Mouse (Mus musculus): ENCODE results near the gene Rnf180. TPM values are rescaled to one million over a fixed set of nuclear protein-coding genes. Genes with fewer than 3 reads are reported as not detected.

The Rnf180 gene
- total RNA-seq, 2 experiments from 2014 or later: 14.9 to 18.2 TPM

DNA sequence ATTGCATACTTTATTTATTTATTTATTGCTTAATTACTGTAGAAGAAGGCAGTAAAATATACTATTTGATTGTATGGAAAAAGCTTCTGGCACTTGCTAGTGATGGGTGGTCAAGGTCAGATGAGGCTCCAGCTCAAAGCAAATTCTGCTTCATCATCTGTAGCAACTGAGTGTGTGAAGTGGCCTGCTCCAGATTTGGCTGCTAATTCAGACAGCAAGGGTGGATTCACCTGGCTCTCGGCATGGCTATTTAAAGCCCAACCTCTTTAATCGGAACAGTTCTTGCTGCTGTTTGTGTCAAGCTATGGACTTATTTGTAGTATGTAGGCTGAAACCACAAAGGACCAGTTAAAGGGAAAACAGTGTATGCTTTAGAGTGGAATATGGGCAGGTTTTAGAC lies 161.8 kb downstream of the Rnf180 start:
- no peak for DNase-seq (ENCODE audit: low spot score in 2 of 2)

DNA sequence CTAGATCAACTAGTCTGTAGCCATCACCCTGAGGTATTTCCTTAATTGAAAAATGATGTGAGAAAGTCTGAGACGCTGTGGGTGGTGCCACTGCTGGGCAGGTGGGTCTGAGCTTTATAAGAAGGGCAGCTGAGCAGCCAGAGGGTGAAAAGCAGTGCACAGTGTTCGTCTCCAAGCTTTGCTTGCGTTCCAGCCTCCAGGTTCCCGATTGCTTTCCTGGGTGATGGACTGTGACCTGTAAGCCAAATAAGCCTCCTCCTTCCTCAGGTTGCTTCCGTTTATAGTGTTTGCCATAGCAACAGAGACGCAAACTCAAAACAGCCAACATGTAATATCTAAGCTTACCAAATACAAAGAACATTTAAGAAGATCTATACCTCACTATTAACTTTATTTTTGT lies 162.2 kb downstream of the Rnf180 start:
- DNase-seq (ENCODE audit: low spot score in 2 of 2): no peak

DNA sequence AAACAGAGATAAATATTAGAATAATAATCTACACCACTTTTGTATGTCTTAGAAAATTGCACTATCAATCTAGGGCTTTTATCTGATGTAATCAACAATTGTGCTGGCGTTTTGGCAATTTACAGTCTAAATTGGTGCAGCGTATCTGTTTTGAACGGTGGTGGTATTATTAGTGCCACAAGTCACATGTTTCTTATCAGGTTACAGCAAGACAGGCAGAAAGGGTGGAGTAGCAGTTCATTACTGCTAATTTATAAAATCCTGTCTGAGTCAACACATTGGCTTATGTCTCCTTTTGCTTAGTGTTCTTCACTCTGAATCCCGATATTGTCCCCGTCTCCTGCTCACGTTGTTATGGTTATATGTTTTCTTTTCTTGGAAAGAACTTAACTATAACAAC lies 164.5 kb downstream of the Rnf180 start:
- DNase-seq (ENCODE audit: low spot score in 2 of 2): no peak

DNA sequence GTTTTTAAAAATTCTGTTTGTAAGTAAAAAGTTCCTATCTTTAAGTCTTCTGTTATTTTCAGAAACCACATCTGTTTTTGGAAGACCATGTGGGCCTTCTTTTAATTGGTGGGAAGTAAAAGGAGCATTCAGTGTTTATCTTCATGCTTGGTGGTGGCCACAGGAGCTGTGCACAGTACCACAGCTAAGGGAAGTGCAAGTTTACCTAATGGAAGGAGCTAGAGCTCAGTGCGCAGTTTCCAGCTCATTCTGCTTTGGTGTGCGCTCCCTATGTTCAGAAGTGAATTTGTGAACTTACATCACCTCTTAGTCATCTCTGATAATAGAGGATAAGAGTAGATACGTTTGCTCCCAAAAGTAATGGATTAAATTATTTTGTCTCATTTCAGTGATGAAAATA lies 172.5 kb downstream of the Rnf180 start:
- no peak for DNase-seq (ENCODE audit: low spot score in 2 of 2)

DNA sequence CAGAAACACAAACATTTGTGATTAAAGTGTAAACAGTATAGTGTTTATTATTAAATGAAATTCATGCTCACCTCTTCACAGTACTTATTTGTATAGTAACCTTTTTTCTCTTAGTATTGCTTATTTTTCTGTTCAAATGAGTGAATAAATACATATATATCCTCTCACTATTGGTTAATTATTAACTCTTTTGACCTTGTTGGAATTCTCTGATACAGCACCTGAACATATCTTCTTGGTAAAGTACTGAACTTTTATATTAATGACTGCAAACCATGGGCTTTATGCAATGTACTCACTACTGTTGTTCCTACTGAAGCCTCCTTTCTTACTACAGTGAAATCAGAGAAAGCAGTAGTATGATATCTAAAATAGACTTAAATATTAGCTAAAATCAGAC lies 173.0 kb downstream of the Rnf180 start:
- DNase-seq (ENCODE audit: low spot score in 2 of 2): no peak

DNA sequence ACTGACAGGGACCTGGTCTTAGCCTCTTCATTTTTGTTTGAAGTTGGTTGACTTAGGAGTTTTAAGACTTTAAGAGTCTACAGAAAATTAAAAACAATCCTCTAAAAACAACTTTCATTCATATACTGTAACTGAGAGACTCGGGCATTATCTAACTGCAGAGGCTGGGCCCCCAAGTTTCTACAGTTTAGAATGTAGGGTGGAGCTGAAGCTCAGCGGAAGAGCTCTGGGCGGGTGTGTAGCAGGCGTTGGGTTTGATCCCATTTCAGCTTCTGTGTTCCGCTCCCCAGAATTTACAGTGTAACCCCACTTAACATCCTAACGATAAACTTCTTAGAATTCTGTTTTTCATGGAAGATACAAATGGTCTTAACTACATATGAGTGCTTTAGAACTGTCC lies 183.0 kb downstream of the Rnf180 start:
- no peak for DNase-seq (ENCODE audit: low spot score in 2 of 2)

DNA sequence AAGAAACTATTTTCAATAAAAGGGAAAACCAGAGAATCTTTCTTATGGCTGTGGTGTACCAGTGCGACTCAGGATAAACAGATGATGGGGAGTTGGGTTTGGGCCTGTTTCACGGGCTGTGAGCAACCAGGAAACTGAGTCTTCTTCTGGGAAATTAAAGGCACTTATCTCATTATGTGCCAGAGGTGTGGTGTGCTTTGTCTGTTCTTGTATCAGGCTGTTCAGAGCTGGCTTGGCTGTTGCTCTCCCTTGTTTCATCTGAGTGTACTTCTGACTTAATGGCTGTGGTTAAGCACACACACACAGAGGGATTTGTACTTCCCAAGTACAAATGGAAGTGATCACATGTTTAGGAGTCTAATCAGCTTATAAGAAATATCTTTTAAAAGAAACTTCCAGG lies 190.2 kb downstream of the Rnf180 start:
- DNase-seq (ENCODE audit: low spot score in 2 of 2): no peak

DNA sequence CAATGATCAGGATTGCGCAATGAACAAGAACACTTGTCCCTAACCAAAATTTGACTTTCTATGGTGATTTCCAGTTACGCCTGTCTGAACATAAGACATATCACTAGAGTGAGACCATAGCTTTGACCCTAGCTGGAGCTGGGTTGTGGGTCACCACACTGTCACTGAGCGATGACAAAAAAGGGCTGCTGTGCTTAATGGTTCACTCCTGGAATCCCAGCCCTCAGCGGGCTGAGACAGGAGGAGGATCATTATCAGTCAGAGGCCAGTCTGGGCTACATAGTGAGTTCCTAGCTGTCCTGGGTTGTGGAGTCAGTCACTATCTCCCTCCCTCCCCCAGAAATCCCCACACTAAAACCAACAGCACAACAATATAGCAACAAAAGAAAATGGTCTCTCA lies 193.9 kb downstream of the Rnf180 start:
- DNase-seq (ENCODE audit: low spot score in 2 of 2): no peak

DNA sequence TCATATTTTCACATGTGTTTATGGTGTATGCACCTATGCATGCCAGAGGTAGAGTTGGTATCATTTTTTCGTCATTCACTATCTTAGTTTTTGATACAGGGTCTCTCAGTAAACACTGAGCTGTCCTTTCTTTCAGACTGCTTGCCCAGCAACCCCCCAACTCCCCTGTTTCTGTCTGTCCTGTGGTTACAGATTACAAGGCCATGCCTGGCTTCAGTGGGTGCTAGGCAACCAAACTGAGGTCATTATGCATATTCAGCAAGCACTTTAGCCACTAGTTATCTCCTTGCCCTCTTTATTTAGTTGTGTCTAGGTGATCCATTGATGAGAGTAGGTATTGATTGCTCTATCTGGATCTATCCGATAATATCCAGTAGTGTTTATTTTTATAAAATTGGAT lies 198.3 kb downstream of the Rnf180 start:
- DNase-seq (ENCODE audit: low spot score in 2 of 2): no peak

DNA sequence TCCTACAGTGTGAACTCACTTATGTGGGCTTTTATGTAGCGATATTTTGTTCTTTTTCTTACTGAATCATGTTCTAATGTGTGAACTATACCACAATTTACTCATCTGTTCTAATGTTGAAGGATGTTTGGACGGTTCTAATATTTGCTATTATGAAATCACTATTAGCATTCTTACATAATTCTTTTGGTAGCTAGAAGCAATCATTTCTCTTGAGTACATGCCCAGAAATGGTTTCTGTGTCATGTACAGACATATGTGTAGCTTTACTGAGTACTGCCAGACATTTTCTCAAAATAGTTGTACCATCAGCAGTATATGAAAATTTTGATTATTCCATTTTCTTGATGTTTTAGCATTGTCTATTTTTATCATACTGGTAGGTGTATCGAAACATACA lies 205.3 kb downstream of the Rnf180 start:
- DNase-seq (ENCODE audit: low spot score in 2 of 2): peak in 1 of 2 experiments; percentile 66

DNA sequence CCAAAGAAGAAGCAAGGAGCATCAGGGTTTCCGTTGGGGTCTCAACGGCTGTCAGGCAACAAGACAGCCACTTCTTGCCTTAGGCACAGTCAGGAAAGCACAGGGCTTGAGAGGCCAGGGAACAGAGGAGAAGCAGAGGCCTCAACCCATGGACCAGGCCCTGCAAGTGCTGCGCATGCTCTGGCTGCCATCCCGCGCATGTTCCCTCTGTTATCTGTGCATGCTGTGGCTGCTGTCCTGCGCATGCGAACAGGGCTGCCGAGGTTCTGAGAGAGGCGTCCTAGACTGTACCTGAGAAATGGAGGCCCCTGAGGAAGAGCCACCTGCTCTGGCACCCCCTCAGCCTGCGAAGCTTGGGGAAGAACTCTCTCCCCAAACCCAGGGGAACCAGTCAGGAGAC lies 212.8 kb downstream of the Rnf180 start, which contains the start of gene 4933425L06Rik:
Gene 4933425L06Rik, plus strand, starts transcription at position 261 of the 400 bp plus-strand sequence.
- no peak for DNase-seq (ENCODE audit: low spot score in 2 of 2)

Other genes with a start within 250 kb of the Rnf180 start
- gene Rgs7bp, start 239.9 kb downstream of the Rnf180 start, total RNA-seq (2021): 100 to 1,000 TPM; 150 to 153 TPM
- gene 4933425L06Rik, start 212.7 kb downstream of the Rnf180 start, total RNA-seq (2021): not detected
- gene Htr1a, start 148.8 kb upstream of the Rnf180 start, total RNA-seq (2021): 10 to 100 TPM; 36.2 to 40.0 TPM

Measured in layer of hippocampus, adult 18-20 months (tissue).